Mouse (Mus musculus) forebrain, postnatal 0 days (tissue): ENCODE results near the gene Dgat2. TPM values are rescaled to one million over a fixed set of nuclear protein-coding genes. Genes with fewer than 3 reads are reported as not detected.

Source experiments
- ATAC-seq: fragments of 200-750 bp; cut with Nextera tagmentation; 2 replicates; pipeline ENCODE4 v1.8.0; 2017; ENCODE audit warnings: mild to moderate bottlenecking, moderate library complexity
- DNase-seq: peaks from one replicate; pipeline ENCODE4 v3.0.0-alpha.2; 2015
- H3K27ac ChIP-seq: fragments of 300-500 bp; sonication (generic); 2 replicates; pipeline ENCODE4 v1.5.1; 2014; ENCODE audit warnings: low read depth, mild to moderate bottlenecking, antibody characterized with exemption, low read length, moderate library complexity, mixed read lengths
- H3K27me3 ChIP-seq: fragments of 300-500 bp; sonication (generic); 2 replicates; pipeline ENCODE4 v1.6.1; 2014; ENCODE audit warnings: mild to moderate bottlenecking, low read length, mixed read lengths; ENCODE audit not compliant: insufficient read depth
- H3K36me3 ChIP-seq: fragments of 300-500 bp; sonication (generic); 2 replicates; pipeline ENCODE4 v1.6.1; 2014; ENCODE audit warnings: mild to moderate bottlenecking, moderate library complexity; ENCODE audit not compliant: insufficient read depth
- H3K4me1 ChIP-seq: fragments of 300-500 bp; sonication (generic); 2 replicates; pipeline ENCODE4 v1.6.1; 2014; ENCODE audit warnings: antibody characterized with exemption; ENCODE audit not compliant: insufficient read depth
- H3K4me2 ChIP-seq: fragments of 300-500 bp; sonication (generic); 2 replicates; pipeline ENCODE4 v1.6.1; 2014; ENCODE audit warnings: low read depth, mild to moderate bottlenecking, moderate library complexity
- H3K4me3 ChIP-seq: fragments of 300-500 bp; sonication (generic); 2 replicates; pipeline ENCODE4 v1.5.1; 2014; ENCODE audit warnings: low read depth, low read length, mixed read lengths
- H3K9ac ChIP-seq: fragments of 300-500 bp; sonication (generic); 2 replicates; pipeline ENCODE4 v1.6.1; 2014; ENCODE audit warnings: mild to moderate bottlenecking
- H3K9me3 ChIP-seq: fragments of 300-500 bp; sonication (generic); 2 replicates; pipeline ENCODE4 v1.6.1; 2016; ENCODE audit warnings: low read length
- CTCF ChIP-seq: sonication (generic); IDR thresholded peaks from 2 replicates; pipeline ENCODE4 v1.5.1; 2016; ENCODE audit warnings: antibody characterized with exemption, control low read depth, low read depth
- WGBS: fragments of 180-500 bp; shearing (Covaris S2); extraction: QIAGEN DNeasy Blood & Tissue Kit; methylation state at CpG from one replicate; pipeline ENCODE4 v1.1.7; 2014; 5-methylcytosine and 5-hydroxymethylcytosine counted together
- polyA plus RNA-seq: library from polyadenylated mRNA; unstranded; fragments of >200 nt; fragmentation: Nextera tagmentation; extraction: Ambion mirVana; gene quantifications from 2 replicates; pipeline ENCODE4 v1.2.1, GENCODE M21; 2015
- total RNA-seq: library from RNA; depleted of rRNA; stranded (reverse); fragments of >200 nt; gene quantifications from 2 replicates; pipeline ENCODE4 v1.2.3, GENCODE M21; 2014

Gene Dgat2
- total and polyA plus RNA-seq, 2 experiments from 2014 or later = 41.3 TPM

DNA sequence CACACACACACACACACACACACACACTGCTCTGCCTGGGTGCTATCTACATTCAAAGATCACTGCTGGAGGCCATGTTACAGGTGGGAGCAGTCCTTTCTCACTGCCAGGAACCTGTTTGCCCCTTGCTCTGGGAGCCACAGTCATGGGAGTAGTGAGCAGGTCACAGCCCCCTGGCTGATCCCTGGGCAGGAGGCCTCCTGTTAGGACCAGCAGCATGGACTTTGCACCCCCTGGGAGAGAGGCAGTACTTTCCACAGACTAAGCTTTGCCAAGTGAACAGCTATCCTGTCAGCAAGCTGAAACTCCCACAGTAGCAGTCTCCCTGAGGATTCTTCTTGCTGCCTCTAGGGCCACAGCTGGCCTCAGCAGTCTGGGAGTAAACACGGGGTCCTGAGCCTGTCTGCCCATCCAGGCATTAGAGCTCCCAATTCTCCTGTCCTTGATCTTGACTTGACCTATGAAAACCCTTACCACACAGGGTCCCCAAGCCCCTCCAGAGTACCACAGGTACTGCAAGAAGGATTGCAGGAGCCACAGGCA is 42.2 kb upstream of the Dgat2 start:
- H3K9ac ChIP-seq = no peak overlapping the region
- 61% methylated on average over 1 of the region's 1 CpGs for WGBS
- no peak for TF ChIP-seq CTCF

DNA sequence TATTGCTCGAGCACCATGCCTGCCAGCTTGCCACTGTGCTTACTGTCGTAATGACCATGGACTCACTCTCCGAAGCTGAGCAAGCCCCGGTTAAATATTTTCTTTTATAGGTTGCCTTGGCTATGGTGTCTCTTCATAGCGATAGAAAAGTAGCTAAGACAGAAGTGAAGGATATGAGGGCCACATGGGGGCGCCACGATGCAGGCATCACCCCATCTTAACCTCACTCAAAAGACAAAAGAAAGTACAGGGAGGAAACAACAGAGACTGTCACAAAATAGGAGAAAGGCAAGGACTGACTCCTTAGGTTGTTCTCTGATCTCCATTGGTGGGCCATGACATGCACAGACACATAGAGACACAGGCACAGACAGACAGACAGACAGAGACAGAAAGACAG is 41.7 kb upstream of the Dgat2 start:
- Histone ChIP-seq H3K4me1 (no peaks in the 10 kb centered on the region), H3K4me3 (no peak overlapping the region), H3K9ac (no peak overlapping the region), H3K27me3 (no peaks in the 10 kb centered on the region), H3K9me3 (no peaks in the 10 kb centered on the region), H3K4me2 (no peak overlapping the region), H3K36me3 (no peaks in the 10 kb centered on the region), H3K27ac (no peak overlapping the region)
- WGBS = 68% methylated on average over 7 of the region's 7 CpGs
- DNase-seq = no peak
- TF ChIP-seq CTCF = peak; percentile 43
- no peak for ATAC-seq

More for the DNA sequence above, 42.2 kb upstream of the Dgat2 start:
- Histone ChIP-seq H3K27me3 (no peaks in the 10 kb centered on the region), H3K4me3 (no peak overlapping the region), H3K4me2 (no peak overlapping the region), H3K9me3 (no peaks in the 10 kb centered on the region), H3K36me3 (no peaks in the 10 kb centered on the region), H3K4me1 (no peaks in the 10 kb centered on the region), H3K27ac (no peak overlapping the region)
- no peak for ATAC-seq
- no peak for DNase-seq

- ATAC-seq = peak; percentile 96
Observed at GRCm38 (mm10) chr7:99217338-99218074, 35.0 kb upstream of the Dgat2 start.

DNA sequence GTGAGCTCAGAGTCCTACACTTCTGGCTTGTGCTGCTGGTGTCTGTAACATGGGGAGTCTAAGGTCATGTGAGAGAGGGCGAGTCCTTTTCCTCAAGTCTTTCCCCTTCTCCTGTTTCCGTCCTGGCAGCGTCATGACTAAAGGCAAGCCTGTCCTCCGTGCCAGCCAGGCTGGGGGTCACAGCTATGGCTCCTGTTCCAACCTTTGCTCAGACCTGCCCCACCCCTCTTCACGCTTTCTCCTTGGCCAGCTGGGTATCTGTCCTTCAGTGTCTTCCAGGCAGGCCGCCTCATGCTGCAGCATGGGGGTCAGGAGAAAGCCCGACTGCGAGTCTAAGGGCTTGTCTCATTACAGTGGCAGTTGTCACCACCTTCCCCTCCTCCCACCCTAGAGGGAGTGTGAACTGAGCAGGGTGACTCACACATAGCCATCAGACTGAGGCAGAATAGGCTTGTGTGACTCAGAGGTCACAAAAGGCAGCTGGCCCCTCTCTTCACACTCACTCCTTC is 32.9 kb upstream of the Dgat2 start:
- Histone ChIP-seq H3K36me3 (no peaks in the 10 kb centered on the region), H3K9ac (no peak overlapping the region), H3K27me3 (no peaks in the 10 kb centered on the region), H3K27ac (no peak overlapping the region), H3K9me3 (no peaks in the 10 kb centered on the region), H3K4me3 (no peak overlapping the region), H3K4me1 (no peaks in the 10 kb centered on the region), H3K4me2 (no peak overlapping the region)
- TF ChIP-seq CTCF = no peak
- ATAC-seq (no peak), DNase-seq (no peak)
- WGBS = 78% methylated on average over 8 of the region's 8 CpGs

More at GRCm38 (mm10) chr7:99217338-99218074, 35.0 kb upstream of the Dgat2 start:
- Histone ChIP-seq H3K9me3 (no peaks in the 10 kb centered on the region), H3K4me2 (no peak overlapping the region), H3K9ac (no peak overlapping the region), H3K36me3 (no peaks in the 10 kb centered on the region), H3K4me3 (no peak overlapping the region), H3K4me1 (no peaks in the 10 kb centered on the region), H3K27me3 (no peaks in the 10 kb centered on the region), H3K27ac (no peak overlapping the region)
- peak; percentile 74 for DNase-seq
- WGBS = 41% methylated on average over 3 of the region's 3 CpGs
- no peak for TF ChIP-seq CTCF

- Histone ChIP-seq H3K4me2 (no peak overlapping the region), H3K27me3 (no peaks in the 10 kb centered on the region), H3K9me3 (no peaks in the 10 kb centered on the region), H3K4me3 (no peak overlapping the region), H3K36me3 (no peaks in the 10 kb centered on the region), H3K27ac (no peak overlapping the region), H3K9ac (no peak overlapping the region), H3K4me1 (no peaks in the 10 kb centered on the region)
- no peak for TF ChIP-seq CTCF
- ATAC-seq (no peak), DNase-seq (no peak)
- 79% methylated on average over 10 of the region's 10 CpGs for WGBS
Observed at GRCm38 (mm10) chr7:99214621-99215185, 32.2 kb upstream of the Dgat2 start.

- no peak for DNase-seq
- TF ChIP-seq CTCF = no peak
Observed at GRCm38 (mm10) chr7:99213686-99214085, 31.2 kb upstream of the Dgat2 start.

DNA sequence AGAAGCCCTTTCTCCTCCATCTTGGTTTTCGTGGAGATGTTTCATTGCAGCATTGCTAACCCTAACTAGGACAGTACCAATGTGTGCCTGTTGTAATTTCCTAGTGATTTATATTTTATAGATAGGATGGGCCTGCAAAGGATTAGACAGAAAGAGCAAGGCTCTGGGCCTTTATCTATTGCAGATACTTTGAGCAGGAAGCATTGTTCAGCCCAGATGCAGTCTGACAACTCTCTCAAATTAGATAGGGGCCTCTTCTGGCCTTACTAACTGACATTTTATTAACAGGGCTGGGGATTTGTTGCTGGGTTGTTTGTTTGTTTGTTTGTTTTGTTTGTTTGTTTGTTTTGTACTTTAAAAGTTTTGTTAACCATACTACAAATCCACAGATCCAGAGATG is 30.5 kb upstream of the Dgat2 start:
- no peak for TF ChIP-seq CTCF
- WGBS = 97% methylated on average over 1 of the region's 1 CpGs
- no peak for ATAC-seq
- Histone ChIP-seq H3K9ac (no peak overlapping the region), H3K27me3 (no peaks in the 10 kb centered on the region), H3K27ac (no peak overlapping the region), H3K4me3 (no peak overlapping the region), H3K4me2 (no peak overlapping the region), H3K4me1 (no peaks in the 10 kb centered on the region), H3K9me3 (no peaks in the 10 kb centered on the region), H3K36me3 (no peaks in the 10 kb centered on the region)
- DNase-seq = no peak

More at GRCm38 (mm10) chr7:99213686-99214085, 31.2 kb upstream of the Dgat2 start:
- H3K27me3 ChIP-seq = no peaks in the 10 kb centered on the region
- H3K27ac ChIP-seq = no peak overlapping the region
- no peak for ATAC-seq
- H3K36me3 ChIP-seq = no peaks in the 10 kb centered on the region
- H3K4me2 ChIP-seq = no peak overlapping the region
- no peak overlapping the region for H3K4me3 ChIP-seq
- no peaks in the 10 kb centered on the region for H3K4me1 ChIP-seq
- no peaks in the 10 kb centered on the region for H3K9me3 ChIP-seq
- no peak overlapping the region for H3K9ac ChIP-seq
- 85% methylated on average over 2 of the region's 2 CpGs for WGBS
